Mouse (Mus musculus): ENCODE results near the gene Ly6g5c. TPM values are rescaled to one million over a fixed set of nuclear protein-coding genes. Genes with fewer than 3 reads are reported as not detected.

The Ly6g5c gene
- polyA plus RNA-seq (2012; ENCODE audit: insufficient read depth, low replicate concordance), result not detected in 2 replicates

DNA sequence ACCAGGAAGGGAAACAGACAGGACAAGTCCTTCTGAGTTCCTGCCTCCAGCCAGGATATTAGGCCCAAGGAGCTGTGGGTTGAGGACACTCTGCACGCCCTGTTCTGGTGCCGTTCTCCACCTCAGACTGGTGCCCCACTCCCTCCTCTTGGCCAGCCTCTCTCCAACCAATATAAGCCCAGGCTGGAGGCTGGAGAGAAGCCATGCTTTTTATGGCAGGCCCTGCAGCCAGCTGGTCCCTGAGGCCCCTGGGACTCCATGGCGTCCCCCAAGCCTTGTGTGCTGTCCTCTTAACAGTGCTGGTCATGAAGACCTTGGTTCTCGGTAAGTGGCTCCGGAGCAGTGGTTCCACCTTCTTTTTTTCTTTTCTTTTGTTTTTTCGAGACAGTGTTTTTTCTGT, at the start of gene Ly6g5c:
TSS of gene Ly6g5c (plus strand) at position 183 of the 400 bp plus-strand sequence.
- peaks cover 55% of the 10 kb centered on the region for H3K4me1 ChIP-seq
- no peak for TF ChIP-seq GATA1 (IDR thresholded peaks at IDR 0.05; ENCODE audit: borderline replicate concordance, low read length)
- H3K36me3 ChIP-seq (replicated peaks; ENCODE audit: low read length), result peaks cover 20% of the 10 kb centered on the region
- no peaks in the 10 kb centered on the region for H3K9me3 ChIP-seq
- no peak within 1 kb of the TSS for H3K4me3 ChIP-seq (replicated peaks)
- peaks cover 31% of the 10 kb centered on the region for H3K27me3 ChIP-seq (replicated peaks)

GRCm38 (mm10) chr17:35058316-35058715, 49.8 kb upstream of the Ly6g5c start:
- no peak for TF ChIP-seq FLI1 (IDR thresholded peaks at IDR 0.05; ENCODE audit: low read length)
- no peak for TF ChIP-seq GATA1 (IDR thresholded peaks at IDR 0.05; ENCODE audit: borderline replicate concordance, low read length)
- H3K4me1 ChIP-seq, result peaks cover 90% of the 10 kb centered on the region

DNA sequence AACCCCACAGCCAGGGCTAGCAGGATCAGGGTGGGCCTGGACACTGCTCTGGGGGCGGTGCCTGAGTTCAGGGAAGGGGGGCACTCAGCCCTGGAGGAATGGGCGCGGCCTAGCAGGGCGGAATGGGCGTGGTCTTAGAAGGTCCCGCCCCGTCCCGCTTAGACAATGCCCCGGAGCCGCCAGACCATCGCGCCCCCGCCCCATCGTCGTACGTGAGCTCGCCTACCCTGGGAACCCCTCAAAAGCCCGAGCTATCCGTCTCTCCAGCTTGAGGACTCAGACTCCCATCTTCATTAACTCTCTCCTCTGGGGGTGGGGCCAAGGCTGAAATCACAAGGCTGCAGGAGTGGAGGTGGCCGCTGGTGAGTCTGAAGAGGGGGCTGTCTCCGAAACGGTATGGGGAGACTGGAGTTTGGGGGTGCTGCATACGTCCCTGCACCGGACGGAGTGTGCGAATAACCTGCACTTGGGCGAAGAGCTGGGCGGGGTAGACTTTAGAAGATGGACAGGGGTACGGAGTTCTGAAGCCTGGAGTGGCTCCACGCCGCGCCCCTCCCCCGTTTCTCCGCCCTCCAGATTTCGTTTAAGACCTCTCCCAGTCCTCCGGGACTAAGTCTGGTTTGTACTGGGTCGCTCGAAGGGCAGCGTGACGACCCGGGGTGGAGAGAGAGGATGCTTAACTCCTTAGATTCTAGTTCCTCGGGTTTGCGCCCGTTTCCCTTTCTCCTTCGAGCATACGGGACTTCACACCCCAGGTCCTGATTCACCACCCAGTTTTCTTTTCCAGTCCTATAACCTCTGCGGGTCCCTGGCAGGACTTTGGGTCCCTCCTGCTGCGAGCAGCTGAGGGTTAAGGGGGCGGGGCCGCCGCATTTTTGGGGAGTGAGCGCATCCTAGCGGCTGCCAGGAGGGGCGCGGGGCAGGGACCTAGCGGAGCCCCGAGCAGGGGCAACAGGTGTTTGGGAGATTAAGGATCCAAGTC, 48.9 kb upstream of the Ly6g5c start, which contains the start of gene Ddah2:
TSS of gene Ddah2 (plus strand) at position 125 of the 982 bp plus-strand sequence.
- Histone ChIP-seq H3K9me3 (no peaks in the 10 kb centered on the region), H3K36me3 (replicated peaks; ENCODE audit: low read length) (peaks cover 89% of the 10 kb centered on the region), H3K27me3 (replicated peaks) (no peaks in the 10 kb centered on the region), H3K4me1 (peaks cover 91% of the 10 kb centered on the region), H3K4me3 (replicated peaks) (peak within 1 kb of the TSS; percentile 94)
- TF ChIP-seq FLI1 (IDR thresholded peaks at IDR 0.05; ENCODE audit: low read length), result no peak
- no peak for TF ChIP-seq GATA1 (IDR thresholded peaks at IDR 0.05; ENCODE audit: borderline replicate concordance, low read length)

More at GRCm38 (mm10) chr17:35058316-35058715, 49.8 kb upstream of the Ly6g5c start:
- Histone ChIP-seq H3K27me3 (replicated peaks) (no peaks in the 10 kb centered on the region), H3K9me3 (no peaks in the 10 kb centered on the region), H3K36me3 (replicated peaks; ENCODE audit: low read length) (peaks cover 88% of the 10 kb centered on the region), H3K4me3 (replicated peaks) (no peak overlapping the region)

GRCm38 (mm10) chr17:35060071-35060470, 48.0 kb upstream of the Ly6g5c start:
- peak overlapping the region; percentile 94 for H3K4me3 ChIP-seq (replicated peaks)
- no peaks in the 10 kb centered on the region for H3K27me3 ChIP-seq (replicated peaks)
- peaks cover 93% of the 10 kb centered on the region for H3K4me1 ChIP-seq
- H3K36me3 ChIP-seq (replicated peaks; ENCODE audit: low read length), result peaks cover 87% of the 10 kb centered on the region
- no peaks in the 10 kb centered on the region for H3K9me3 ChIP-seq
- TF ChIP-seq GATA1 (IDR thresholded peaks at IDR 0.05; ENCODE audit: borderline replicate concordance, low read length) (no peak), FLI1 (IDR thresholded peaks at IDR 0.05; ENCODE audit: low read length) (no peak)

- Histone ChIP-seq H3K27me3 (replicated peaks) (no peaks in the 10 kb centered on the region), H3K36me3 (replicated peaks; ENCODE audit: low read length) (peaks cover 80% of the 10 kb centered on the region), H3K4me1 (peaks cover 93% of the 10 kb centered on the region), H3K9me3 (no peaks in the 10 kb centered on the region), H3K4me3 (replicated peaks) (peak overlapping the region; percentile 94)
- TF ChIP-seq FLI1 (IDR thresholded peaks at IDR 0.05; ENCODE audit: low read length) (no peak), GATA1 (IDR thresholded peaks at IDR 0.05; ENCODE audit: borderline replicate concordance, low read length) (no peak)
Observed at GRCm38 (mm10) chr17:35060737-35061297, 47.3 kb upstream of the Ly6g5c start.

- TF ChIP-seq FLI1 (IDR thresholded peaks at IDR 0.05; ENCODE audit: low read length) (no peak), GATA1 (IDR thresholded peaks at IDR 0.05; ENCODE audit: borderline replicate concordance, low read length) (no peak)
- peaks cover 93% of the 10 kb centered on the region for H3K4me1 ChIP-seq
- H3K36me3 ChIP-seq (replicated peaks; ENCODE audit: low read length), result peaks cover 75% of the 10 kb centered on the region
- peak overlapping the region; percentile 53 for H3K4me3 ChIP-seq (replicated peaks)
- H3K9me3 ChIP-seq, result no peaks in the 10 kb centered on the region
- H3K27me3 ChIP-seq (replicated peaks), result peaks cover 2% of the 10 kb centered on the region
Observed at GRCm38 (mm10) chr17:35061299-35061698, 46.8 kb upstream of the Ly6g5c start.

- peaks cover 8% of the 10 kb centered on the region for H3K27me3 ChIP-seq (replicated peaks)
- TF ChIP-seq FLI1 (IDR thresholded peaks at IDR 0.05; ENCODE audit: low read length), result no peak
- no peak for TF ChIP-seq GATA1 (IDR thresholded peaks at IDR 0.05; ENCODE audit: borderline replicate concordance, low read length)
- H3K36me3 ChIP-seq (replicated peaks; ENCODE audit: low read length), result peaks cover 63% of the 10 kb centered on the region
- peaks cover 96% of the 10 kb centered on the region for H3K4me1 ChIP-seq
- peak overlapping the region; percentile 94 for H3K4me3 ChIP-seq (replicated peaks)
- H3K9me3 ChIP-seq, result no peaks in the 10 kb centered on the region
Observed at GRCm38 (mm10) chr17:35063466-35063865, 44.6 kb upstream of the Ly6g5c start.

DNA sequence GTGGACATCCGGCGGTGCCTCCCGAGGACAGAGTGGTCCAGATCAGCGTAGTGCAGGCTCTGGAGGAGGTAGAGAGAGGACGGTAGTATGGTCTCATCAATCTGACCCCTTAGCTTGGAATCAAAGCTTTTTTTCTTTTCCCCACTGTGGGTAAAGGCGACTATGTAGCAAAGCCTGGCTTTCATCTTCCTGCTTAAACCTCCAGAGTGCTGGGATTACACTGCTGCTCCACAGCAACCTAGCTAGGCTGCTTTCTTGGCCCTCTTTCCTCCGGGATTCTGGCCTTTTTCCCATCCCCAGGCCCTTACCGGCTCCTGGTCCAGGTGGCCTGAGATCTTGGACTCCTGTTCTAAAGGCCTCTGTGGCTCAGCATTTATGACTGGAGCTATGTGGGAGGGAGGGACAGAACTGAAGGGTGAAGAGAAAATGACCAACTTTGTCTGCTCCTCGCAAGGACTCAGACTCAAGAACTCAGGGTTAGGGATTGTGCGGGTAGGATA, 43.7 kb upstream of the Ly6g5c start:
- Histone ChIP-seq H3K27me3 (replicated peaks) (peaks cover 15% of the 10 kb centered on the region), H3K4me1 (peaks cover 96% of the 10 kb centered on the region)

GRCm38 (mm10) chr17:35064951-35065947, 42.8 kb upstream of the Ly6g5c start, which contains the start of gene Ly6g6c:
TSS of gene Ly6g6c (plus strand) at chr17:35065388.
- peaks cover 96% of the 10 kb centered on the region for H3K4me1 ChIP-seq
- H3K27me3 ChIP-seq (replicated peaks), result peaks cover 16% of the 10 kb centered on the region
- H3K9me3 ChIP-seq, result no peaks in the 10 kb centered on the region

More for the DNA sequence above, 43.7 kb upstream of the Ly6g5c start:
- Histone ChIP-seq H3K9me3 (no peaks in the 10 kb centered on the region), H3K4me3 (replicated peaks) (peak overlapping the region; percentile 94), H3K36me3 (replicated peaks; ENCODE audit: low read length) (peaks cover 66% of the 10 kb centered on the region)
- TF ChIP-seq FLI1 (IDR thresholded peaks at IDR 0.05; ENCODE audit: low read length) (no peak), GATA1 (IDR thresholded peaks at IDR 0.05; ENCODE audit: borderline replicate concordance, low read length) (no peak)

More at GRCm38 (mm10) chr17:35064951-35065947, 42.8 kb upstream of the Ly6g5c start, which contains the start of gene Ly6g6c:
- H3K36me3 ChIP-seq (replicated peaks; ENCODE audit: low read length), result peaks cover 68% of the 10 kb centered on the region
- TF ChIP-seq FLI1 (IDR thresholded peaks at IDR 0.05; ENCODE audit: low read length) (no peak), GATA1 (IDR thresholded peaks at IDR 0.05; ENCODE audit: borderline replicate concordance, low read length) (no peak)
- peak within 1 kb of the TSS; percentile 94 for H3K4me3 ChIP-seq (replicated peaks)

Measured in megakaryocyte, embryonic 14.5 days (primary cell).